Mouse (Mus musculus) thymus, postnatal 36 days (tissue): ENCODE results near the gene Gm11397.
"Not testable (repeated sequence)": the region's sequence is repeated elsewhere in the genome, so short reads cannot be mapped to it uniquely, and the experiment has no call there.

ENCODE experiments used
- DNase-seq, 2 experiments: peaks; one replicate each; pipeline ENCODE4 v3.0.0; 2022; ENCODE audit warnings: mixed read lengths in 2 of 2

The Gm11397 gene

DNA sequence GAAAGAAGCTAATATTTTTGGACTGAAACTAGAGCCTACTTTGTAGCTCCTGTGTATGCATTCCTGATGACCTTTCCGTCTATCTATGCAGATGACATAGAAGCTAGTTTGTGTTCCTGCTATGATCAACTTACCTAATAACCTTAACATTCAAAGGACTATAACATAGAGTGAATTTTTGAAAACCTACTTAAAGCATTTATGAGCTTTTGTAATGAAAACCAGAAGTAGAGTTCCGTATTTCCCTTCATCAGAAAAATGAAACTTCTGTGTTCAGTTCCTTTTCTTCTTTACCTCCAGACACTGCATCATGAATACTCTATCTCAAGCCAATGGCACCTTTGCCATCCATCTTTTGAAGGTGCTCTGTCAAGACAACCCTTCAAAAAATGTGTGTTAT lies at the start of gene Gm11397:
Gene Gm11397, plus strand, starts transcription at position 301 of the 400 bp plus-strand sequence.
- not testable (repeated sequence) for DNase-seq

DNA sequence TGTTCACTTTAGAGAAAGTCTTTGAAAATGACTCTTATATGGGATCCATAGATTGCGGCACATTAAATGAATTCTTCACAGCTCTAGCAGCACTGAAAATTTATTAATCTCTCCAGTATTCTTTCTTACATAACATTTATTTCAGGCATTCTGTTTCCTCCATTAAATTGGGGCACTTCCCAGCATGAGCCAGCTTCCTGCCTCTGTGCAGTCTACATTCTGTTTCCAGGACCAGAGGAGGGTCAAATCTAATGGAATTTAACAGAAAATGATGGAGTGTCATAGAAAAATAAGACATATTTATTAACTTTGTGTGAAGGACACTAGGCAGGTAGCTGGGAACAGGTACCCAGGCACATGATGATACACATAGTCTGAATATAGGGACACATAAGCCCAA lies 38.9 kb upstream of the Gm11397 start:
- DNase-seq = not testable (repeated sequence)

- DNase-seq = not testable (repeated sequence)
These were observed 37.2 kb downstream of the Gm11397 start for GRCm38 (mm10) chr13:33432714-33433113.
